Mouse (Mus musculus) gastrocnemius, adult 18-20 months (tissue): ENCODE measurements around the gene Fam160a1. TPM values are rescaled to one million over a fixed set of nuclear protein-coding genes. Genes with fewer than 3 reads are reported as not detected.

Experiments
- DNase-seq: peaks from one replicate; pipeline ENCODE4 v3.0.0; 2021; ENCODE audit warnings: low spot score
- total RNA-seq, 2 experiments: library from RNA; stranded (reverse); gene quantifications; 2 replicates each; pipeline ENCODE4 v1.2.3; 2021

The Fam160a1 gene
- total RNA-seq, 2 experiments from 2014 or later = 50.7 to 54.3 TPM

GRCm38 (mm10) chr3:85681136-85681535 is 136.0 kb downstream of the Fam160a1 start:
- DNase-seq = no peak

GRCm38 (mm10) chr3:85679960-85680359 is 137.1 kb downstream of the Fam160a1 start:
- DNase-seq = no peak

GRCm38 (mm10) chr3:85679312-85679933 is 137.7 kb downstream of the Fam160a1 start:
- no peak for DNase-seq

GRCm38 (mm10) chr3:85677952-85678351 is 139.1 kb downstream of the Fam160a1 start:
- DNase-seq = no peak

GRCm38 (mm10) chr3:85677133-85677532 is 140.0 kb downstream of the Fam160a1 start:
- no peak for DNase-seq

GRCm38 (mm10) chr3:85669844-85670243 is 147.2 kb downstream of the Fam160a1 start:
- DNase-seq = no peak

- DNase-seq = no peak
Measured at GRCm38 (mm10) chr3:85667683-85668082, 149.4 kb downstream of the Fam160a1 start.

GRCm38 (mm10) chr3:85666736-85667135 is 150.4 kb downstream of the Fam160a1 start:
- DNase-seq = no peak

- DNase-seq = no peak
Measured at GRCm38 (mm10) chr3:85666166-85666565, 150.9 kb downstream of the Fam160a1 start.

- DNase-seq = no peak
Measured at GRCm38 (mm10) chr3:85664591-85665171, 152.4 kb downstream of the Fam160a1 start.

GRCm38 (mm10) chr3:85663826-85664225 is 153.3 kb downstream of the Fam160a1 start:
- no peak for DNase-seq

- DNase-seq = no peak
Measured at GRCm38 (mm10) chr3:85661926-85662813, 154.9 kb downstream of the Fam160a1 start.

GRCm38 (mm10) chr3:85659681-85660080 is 157.4 kb downstream of the Fam160a1 start:
- DNase-seq = no peak

- no peak for DNase-seq
Measured at GRCm38 (mm10) chr3:85655538-85655937, 161.6 kb downstream of the Fam160a1 start.

GRCm38 (mm10) chr3:85652727-85653665 is 164.1 kb downstream of the Fam160a1 start:
- DNase-seq = no peak

GRCm38 (mm10) chr3:85649176-85649575 is 167.9 kb downstream of the Fam160a1 start:
- DNase-seq = no peak

GRCm38 (mm10) chr3:85645517-85646004 is 171.5 kb downstream of the Fam160a1 start:
- DNase-seq = no peak

GRCm38 (mm10) chr3:85644814-85645213 is 172.3 kb downstream of the Fam160a1 start:
- no peak for DNase-seq

GRCm38 (mm10) chr3:85641751-85642150 is 175.3 kb downstream of the Fam160a1 start:
- DNase-seq = peak; percentile 45

- DNase-seq = no peak
Measured at GRCm38 (mm10) chr3:85636716-85637447, 180.2 kb downstream of the Fam160a1 start.
